ENCODE assay signal across 22 mouse cellular contexts in genomic region chr5:135873753-135874152, GRCm38 (mm10). TPM values are rescaled to one million over a fixed set of nuclear protein-coding genes. Genes with fewer than 3 reads are reported as not detected.
"Had no signal": no experiment of that assay in that cellular context is flagged by ENCODE, and none has a peak within 500 bp of the region (broad histone marks: within the 10 kb centered on the region; RNA-seq: fewer than 3 reads in every experiment).

No protein-coding gene starts in this region.

- H3K27me3 ChIP-seq: midbrain, embryonic 15.5 days had no signal

- H3K9ac ChIP-seq: limb, embryonic 12.5 days; limb, embryonic 15.5 days; liver, embryonic 14.5 days; liver, postnatal 0 days; lung, embryonic 14.5 days; midbrain, embryonic 12.5 days; midbrain, embryonic 15.5 days; neural tube, embryonic 12.5 days; neural tube, embryonic 15.5 days had no signal

- ATAC-seq: liver, postnatal 0 days; lung, postnatal 0 days; midbrain, embryonic 15.5 days had no signal

- H3K4me3 ChIP-seq: left cerebral cortex, adult 2 months; limb, embryonic 15.5 days; midbrain, embryonic 12.5 days; midbrain, embryonic 15.5 days; neural tube, embryonic 12.5 days; neural tube, embryonic 15.5 days had no signal

- H3K27ac ChIP-seq: kidney, postnatal 0 days; left cerebral cortex, adult 2 months; limb, embryonic 12.5 days; limb, embryonic 15.5 days; liver, embryonic 14.5 days; macrophage; midbrain, embryonic 12.5 days; midbrain, embryonic 15.5 days; neural tube, embryonic 12.5 days; neural tube, embryonic 15.5 days; stomach, postnatal 0 days had no signal

- DNase-seq: kidney, postnatal 25 days; layer of hippocampus, postnatal 36 days; liver, postnatal 0 days; right cerebral cortex, adult 18-20 months; right cerebral cortex, postnatal 14 days; right cerebral cortex, postnatal 4 days; thymus, adult 2 months; thymus, postnatal 25 days had no signal

- H3K9me3 ChIP-seq: limb, embryonic 12.5 days; limb, embryonic 15.5 days; midbrain, embryonic 12.5 days; midbrain, embryonic 15.5 days; neural tube, embryonic 12.5 days; neural tube, embryonic 15.5 days had no signal

- H3K36me3 ChIP-seq: limb, embryonic 12.5 days; limb, embryonic 15.5 days; midbrain, embryonic 12.5 days; midbrain, embryonic 15.5 days had no signal

RNA-seq across cellular contexts. Expression of gene Hspb1, which starts 14.0 kb away (rescaled TPM):
- total RNA-seq: megakaryocyte, adult 5-6 weeks had no signal
